Mouse (Mus musculus): ENCODE results near the gene Hmgcl.

Gene Hmgcl

DNA sequence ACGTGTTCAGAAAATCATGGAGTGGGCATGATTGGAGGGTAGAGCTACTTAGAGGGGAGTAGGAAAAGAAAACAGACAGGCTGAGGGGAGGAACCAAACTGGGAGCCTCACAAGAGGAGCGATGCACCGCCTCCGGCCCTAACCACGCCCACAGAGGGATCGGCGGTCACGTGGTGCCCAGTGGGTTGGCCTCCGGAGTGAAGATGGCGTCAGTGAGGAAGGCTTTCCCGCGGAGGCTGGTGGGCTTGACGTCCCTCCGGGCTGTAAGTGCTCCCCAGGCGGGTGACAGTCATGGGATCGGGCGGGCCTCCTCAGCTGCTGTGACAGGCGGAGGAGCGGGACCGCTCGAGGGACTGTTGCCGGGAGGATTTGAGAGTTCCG is at the start of gene Hmgcl:
Gene Hmgcl, plus strand, starts transcription at position 171 of the 381 bp plus-strand sequence.
- peak; percentile 98 for DNase-seq

DNA sequence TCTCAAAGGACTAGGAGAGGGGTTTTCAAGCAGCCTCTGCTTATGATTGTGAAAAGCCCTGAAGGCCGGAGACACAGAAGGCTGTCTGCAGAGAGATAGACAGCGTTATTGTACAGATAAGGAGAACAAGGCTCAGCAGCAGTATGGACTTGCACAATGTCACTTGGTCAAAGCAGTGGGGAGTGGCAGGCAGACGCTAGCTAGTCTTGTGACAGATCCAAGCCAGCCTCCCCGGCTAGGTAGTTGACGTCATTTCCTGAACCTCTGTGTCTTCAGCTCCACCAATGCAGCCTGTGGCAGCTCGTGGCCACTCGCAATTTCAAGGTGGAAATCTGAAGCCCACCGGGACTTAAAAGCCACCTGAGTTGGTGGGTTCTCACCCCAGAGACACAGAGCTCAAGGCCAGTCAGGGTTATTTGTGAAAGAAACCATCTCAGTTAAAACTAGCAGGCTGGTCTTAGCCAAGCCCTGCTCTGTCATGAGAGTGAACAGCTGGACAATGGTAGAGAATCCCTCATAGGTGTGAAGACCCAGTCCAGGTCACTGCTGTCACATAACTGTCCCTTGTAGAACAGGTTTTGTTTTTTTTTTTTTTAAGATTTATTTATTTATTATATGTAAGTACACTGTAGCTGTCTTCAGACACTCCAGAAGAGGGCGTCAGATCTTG is 47.7 kb upstream of the Hmgcl start:
- no peak for DNase-seq

DNA sequence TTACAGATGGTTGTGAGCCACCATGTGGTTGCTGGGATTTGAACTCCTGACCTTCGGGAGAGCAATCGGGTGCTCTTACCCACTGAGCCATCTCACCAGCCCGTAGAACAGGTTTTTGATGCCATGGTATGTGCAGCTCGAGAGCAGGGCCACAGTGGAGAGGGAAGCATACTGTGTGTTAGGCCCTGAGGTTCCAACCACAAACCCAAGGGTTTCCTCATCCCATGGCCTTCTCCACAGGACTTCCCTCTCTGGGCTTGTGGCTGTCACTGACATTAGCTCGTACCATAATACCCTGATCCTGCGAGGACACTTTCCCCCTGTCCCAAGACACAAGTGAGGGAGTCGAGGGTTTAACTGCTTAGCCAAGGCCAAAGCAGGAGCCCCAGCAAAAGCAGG is 47.2 kb upstream of the Hmgcl start:
- no peak for DNase-seq

DNA sequence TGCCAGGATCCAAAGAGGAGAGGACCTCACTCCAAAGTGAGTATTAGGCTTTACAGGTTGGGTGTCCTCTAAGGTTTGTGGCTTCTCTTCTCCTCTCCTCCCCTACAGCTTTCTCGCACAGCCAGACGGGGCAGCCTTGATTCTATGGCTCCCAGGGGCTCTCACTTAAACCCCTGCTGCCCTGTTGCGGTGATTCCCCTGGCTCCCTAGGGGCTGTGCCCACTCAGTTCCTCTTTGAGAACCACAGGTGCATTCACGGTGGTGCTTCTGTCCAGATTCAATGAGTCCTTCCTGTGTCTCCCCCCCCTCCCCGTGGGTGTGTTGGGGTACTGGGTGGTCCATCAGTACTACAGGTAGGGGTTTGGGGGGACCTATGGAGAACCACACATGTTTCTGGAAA is 46.2 kb upstream of the Hmgcl start:
- DNase-seq: no peak

DNA sequence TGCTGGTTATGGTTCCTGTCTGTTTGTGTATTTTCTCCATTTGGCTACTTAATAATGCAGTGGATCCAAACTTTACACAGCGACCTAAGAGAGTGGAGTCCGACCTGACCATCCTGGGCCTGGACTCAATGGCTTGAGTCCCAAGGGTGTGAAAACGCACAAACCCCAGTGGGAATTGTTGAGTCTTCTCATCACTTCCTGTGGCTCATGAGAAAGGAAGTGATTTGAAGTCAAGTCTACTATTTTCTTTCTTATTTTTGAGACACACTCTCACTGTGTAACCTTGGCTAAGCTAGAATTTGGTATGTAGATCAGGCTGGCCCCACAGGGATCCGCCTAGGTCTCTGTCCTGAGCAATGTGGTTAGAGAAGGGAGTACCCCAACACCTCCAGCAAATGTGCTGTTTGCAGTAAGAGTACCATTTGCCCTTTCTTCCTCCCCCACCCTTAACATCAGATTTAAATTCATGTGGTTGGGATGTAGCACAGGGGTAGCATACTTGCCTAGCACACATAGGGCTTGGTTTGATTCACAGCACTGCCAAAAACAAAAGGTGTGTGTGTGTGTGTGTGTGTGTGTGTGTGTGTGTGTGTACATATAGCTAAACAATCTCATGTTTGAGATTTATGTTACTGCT is 43.5 kb upstream of the Hmgcl start:
- no peak for DNase-seq

DNA sequence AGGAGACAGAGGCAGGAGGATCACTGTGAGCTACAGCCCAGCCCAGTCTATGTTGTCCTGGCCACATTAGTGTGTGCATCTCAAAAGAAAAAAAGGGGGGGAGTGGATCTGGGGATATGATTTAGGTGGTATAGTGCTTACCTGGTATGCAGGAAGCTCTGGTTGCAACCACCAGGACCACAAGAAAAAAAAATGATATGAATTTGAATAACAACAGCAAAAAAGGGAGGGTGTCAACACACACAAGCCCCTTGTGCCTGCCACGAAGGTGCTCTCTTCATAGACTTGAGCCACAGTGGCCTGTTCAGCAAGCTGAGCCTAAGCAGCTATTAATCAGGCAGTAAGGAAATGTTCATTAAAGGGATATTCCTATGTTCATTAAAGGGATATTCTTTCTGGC is 41.4 kb upstream of the Hmgcl start:
- no peak for DNase-seq

DNA sequence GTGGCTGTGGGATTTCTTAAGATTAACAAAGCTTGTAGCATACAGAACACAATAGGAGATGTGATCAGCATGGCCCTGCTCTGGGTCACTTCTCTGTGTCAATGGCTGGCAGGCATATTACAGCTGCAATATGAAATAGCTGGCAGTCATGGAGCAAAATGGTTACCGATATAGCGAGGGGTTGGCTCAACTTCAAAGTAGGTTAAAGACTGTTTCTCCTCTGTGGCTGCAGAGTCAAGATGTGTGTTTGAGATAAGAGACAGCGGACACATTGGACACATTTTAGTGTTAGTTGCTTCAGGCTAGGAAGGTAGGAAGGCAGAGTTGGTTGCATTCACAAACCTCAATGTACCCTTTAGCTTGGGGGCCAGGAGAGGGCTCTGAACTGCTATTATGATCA is 39.6 kb upstream of the Hmgcl start:
- DNase-seq: no peak

DNA sequence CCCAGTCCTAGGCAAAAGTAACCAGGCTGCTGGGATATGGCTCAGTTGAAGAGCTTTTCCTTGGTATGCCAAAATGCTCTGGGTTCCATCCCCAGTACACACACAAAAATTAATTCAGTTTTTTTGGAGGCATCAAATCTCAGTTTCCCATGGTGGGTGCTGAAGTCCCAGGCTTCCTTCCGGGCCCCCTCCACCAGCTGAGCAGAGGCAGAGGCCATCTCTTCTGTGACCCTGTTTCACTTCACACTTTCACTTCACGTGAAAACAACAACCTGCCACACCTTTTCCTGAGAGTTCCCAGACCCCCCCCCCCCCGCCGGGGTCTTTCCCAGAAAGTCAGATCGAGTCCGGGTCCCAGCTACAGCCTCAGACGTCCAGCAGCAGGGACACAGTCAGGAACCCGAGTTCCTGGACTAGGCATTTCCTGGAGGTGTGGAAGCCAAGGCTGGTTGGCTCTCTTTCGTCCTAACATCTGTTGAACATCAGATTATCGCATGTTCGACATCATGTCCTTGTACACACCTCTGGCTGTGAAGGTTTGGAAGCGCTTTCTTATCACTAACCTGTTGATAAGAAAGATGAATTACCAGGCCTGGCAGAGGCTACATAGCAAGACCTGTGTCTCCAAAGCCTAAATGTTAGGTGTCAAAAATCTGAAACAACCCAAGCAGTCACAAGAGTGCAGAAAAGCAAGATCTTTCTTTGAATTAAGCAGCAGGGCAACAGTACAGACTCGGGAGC is 36.8 kb upstream of the Hmgcl start:
- no peak for DNase-seq

DNA sequence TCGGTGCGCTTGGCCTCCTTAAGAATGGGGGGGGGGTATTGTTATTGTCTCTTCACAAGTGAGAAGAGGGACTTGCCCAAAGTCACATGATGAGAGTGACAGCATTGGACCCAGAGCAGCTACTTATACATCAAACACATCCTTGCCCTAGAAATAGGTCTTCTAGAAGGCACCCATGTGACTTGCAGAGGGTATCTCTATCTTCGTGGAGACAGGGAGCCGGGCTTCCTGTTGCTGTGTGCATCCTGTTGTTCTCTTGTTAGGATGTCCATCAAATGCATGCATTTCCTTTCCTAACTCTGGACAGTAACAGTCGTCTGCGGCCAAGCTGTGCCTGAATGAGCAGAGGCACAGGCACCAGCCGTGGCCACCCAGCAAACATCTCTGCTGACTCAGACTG is 34.7 kb upstream of the Hmgcl start:
- peak; percentile 52 for DNase-seq

DNA sequence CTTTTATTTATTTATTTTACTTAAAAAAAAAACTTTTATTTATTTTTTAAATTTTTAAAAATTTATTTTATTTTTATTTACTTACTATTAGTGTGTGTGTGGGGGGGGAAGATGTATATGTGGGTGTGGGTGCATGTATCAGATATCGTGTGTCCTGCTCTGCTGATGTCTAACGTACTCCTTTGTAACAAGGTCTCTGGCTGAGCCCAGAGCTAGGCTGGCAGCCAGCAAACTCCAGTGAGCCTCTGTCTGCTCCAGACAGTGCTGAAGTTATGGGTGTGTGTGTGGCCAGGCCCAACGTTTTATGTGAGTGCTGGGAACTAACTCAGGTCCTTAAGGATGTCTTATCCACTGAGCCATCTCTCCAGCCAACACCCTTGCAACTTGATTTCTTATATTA is 34.1 kb upstream of the Hmgcl start:
- peak; percentile 37 for DNase-seq

DNA sequence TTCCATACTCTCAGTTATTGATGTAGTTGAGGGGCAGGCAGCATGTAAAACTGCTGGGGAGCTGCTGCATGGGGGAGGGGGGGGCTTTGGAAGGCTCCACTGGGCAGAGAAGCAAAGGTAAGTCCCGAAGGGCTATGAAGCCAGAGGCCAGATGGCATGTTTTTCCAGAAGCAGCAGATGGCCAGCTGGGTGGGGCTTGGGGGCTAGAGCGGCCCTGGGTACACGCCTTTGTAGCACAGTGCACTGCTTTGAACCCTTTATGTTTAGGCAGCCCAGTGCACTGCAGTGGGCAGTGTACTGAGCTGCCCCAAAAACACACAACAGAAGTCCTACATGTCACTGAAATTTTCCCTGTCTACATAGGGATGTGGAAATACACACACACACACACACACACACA is 33.4 kb upstream of the Hmgcl start:
- no peak for DNase-seq

DNA sequence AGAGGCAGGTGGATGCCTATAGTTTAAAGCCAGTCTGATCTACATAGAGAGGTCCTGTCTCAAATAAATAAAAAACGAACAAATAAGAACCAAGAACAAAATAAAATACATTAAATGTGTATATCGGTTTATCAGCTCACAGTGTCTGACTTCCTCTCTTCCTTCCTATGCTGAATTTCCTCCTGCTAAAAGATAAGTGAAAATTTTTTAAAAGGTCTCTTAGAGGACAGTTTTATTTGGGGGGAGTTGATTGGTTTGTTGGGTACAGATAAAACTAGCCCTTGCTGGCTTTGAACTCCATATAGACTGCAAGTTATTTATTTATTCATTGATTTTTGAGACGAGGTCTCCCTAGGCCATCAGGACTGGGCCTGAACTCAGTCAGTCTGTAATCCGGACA is 32.8 kb upstream of the Hmgcl start:
- DNase-seq: no peak

DNA sequence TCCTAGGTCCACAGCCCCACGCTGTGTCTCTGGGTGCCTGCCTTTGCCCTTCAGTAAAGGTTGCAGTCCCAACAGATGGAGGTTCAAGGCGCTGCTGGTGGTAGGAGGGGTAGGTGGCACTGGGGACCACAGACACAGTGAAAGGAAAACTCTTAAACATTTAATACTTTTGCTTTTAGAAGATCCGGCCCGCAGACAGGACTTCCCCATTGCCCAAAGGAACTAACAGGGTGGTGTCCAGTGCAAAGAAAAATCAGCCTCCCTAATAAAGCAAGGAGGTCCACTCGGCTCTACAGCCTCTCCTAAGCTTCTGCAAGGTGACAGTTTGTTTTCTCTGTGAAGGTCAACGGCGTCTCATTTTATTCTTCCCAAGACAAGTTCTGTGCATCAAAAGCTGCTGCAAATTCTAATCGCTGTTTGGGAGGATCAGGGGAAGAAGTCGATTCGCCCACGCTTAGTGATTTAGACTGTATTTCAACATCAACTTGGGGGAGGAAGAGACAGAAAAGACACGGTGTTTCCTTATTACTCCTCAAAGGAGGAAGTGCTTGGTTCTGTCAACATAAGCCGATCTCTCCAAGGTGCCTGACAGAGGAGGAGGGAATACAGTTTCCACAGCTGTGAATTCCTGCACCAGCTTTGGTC is 27.5 kb upstream of the Hmgcl start:
- no peak for DNase-seq

DNA sequence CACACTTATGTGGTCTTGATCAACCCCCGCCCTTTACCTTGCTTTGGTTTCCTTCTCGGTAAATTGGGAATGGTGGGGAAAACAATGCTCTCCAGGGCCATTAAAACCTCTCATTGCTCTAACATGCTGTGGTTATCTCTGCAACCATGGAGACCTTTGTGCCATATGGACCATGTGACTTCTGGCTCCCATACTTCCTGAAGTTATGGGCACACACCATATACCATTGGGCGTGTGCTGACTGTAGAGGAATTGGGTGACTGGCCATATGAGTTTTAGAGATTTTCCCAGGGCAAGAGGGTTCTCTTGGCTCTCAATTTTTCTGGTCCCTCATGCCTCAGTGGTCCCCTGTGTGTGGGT is 27.0 kb upstream of the Hmgcl start:
- DNase-seq: no peak

DNA sequence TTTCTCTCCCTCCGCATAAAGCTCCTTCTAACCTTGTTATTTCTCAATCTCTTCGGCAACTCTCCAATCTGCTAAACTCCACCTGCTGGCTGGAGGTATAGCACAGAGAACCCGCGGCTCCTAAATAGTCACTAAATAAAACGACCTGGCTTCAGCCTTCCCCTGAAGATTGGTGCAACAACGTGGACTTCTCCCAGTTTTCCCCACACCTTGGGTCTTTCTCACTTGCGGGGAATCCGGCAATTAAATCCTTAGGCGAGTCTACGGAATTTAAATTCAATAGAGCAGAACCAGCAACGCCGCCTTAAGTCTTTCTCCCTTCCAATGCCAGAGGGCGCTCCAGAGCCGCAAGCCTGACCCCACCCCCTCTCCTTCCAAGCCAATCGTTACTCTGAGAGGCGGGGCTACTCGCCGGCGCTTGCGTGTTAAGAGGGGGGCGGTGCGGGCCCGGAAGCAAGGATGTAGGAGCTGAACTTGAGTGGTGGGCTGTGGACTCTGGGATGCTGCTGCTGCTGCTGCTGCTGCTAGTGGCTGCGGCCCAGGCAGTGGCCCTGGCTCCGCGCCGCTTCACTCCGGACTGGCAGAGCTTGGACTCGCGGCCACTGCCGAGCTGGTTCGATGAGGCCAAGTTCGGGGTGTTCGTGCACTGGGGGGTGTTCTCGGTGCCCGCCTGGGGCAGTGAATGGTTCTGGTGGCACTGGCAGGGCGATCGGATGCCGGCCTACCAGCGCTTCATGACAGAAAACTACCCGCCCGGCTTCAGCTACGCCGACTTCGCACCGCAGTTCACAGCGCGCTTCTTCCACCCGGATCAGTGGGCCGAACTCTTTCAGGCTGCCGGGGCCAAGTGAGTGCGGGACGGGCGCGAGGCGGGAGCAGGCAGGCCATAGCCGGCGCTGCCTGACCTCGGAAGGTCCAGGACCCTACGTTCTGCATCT is 25.7 kb upstream of the Hmgcl start, which contains the start of gene Fuca1:
Gene Fuca1, plus strand, starts transcription at position 432 of the 938 bp plus-strand sequence.
- DNase-seq: peak; percentile 98

DNA sequence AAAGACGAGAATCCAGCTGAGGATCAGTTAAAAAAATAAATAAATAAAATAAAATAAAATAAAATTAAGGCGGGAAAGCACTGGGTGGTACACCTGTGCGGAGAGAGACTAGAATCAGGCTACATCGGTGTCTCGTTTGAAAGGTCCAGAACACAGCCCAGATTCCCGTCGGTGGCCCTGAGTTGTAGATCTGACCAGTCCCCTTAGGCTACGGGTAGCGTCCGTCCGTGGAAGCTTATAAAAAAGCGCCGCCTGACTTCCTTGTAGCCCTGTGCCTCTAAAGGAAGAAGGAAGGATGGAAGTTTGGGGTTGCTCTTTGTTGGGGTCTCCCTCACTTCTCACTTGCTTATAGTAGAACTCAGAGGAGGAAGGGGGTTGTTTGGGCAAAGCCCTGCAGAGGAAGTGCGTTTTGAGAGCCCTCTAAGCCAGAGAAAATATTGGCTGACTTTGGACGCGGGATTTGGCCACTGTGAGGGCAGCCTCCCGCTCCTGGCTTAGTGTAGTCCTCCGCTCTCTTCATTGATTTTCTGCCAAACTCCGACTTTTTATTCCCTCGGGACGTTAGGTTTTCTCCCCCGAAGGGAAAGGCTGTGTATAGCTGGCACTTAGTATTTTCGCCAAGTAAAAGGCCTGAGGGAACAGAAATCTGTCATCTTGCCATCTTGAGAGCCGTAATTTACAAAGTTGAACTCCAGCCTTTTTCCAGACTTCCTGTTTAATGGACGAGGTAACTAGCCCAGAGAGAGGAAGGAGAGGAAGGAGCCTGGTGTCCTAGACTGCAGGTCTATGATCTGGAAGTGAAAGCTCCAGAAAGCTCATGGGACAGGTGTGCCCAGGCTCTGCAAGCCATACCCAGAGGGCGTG is 24.8 kb upstream of the Hmgcl start:
- peak; percentile 51 for DNase-seq

DNA sequence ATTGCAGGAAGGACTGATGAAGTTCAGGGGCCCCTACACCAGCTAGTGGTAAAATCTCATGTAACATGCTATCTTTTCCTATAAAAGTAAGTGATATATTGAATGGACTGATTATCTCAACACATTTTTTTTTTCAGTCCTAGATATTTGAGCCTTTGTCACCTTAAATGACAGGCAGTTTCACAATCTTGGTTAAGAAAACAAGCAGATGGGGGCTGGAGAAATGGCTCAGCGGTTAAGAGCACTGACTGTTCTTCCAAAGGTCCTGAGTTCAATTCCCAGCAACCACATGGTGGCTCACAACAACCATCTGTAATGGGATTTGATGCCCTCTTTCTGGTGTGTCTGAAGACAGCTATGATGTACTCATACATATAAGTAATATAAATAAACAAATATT is 24.1 kb upstream of the Hmgcl start:
- no peak for DNase-seq

DNA sequence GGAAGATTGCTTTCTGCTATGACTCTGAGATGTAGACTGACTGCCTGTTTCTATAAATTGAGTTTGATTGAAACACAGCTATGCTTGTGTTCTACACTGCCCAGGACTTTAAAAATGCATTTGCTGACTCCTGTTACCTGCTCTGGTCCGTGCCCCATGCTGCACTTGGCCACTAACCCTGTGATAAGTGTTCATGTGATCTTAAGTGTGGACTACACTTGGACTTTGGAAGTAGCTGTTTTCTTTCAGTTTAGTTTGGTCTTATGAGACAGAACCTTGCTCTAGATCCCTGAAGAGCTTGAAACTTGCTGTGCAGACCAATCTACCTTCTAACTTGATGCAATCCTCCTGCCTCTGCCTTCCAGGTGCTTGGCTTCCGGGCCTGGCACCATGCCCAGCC is 21.8 kb upstream of the Hmgcl start:
- DNase-seq: no peak

DNA sequence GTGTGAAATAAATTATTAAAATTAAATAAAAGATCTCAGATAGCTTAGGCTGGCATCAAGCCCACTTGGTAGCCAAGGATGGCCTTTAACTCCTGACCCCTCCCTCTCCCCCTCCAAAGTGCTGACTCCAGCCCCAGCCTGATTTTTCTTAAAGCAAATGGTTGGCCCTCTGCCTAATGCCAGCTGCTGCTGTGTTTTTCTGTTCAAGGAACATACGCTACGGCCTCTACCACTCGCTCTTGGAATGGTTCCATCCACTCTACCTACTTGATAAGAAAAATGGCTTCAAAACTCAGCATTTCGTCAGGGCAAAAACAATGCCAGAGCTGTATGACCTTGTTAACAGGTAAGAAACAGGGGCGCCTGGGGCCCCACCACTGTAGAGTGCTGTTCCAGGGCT is 20.9 kb upstream of the Hmgcl start:
- peak; percentile 37 for DNase-seq

DNA sequence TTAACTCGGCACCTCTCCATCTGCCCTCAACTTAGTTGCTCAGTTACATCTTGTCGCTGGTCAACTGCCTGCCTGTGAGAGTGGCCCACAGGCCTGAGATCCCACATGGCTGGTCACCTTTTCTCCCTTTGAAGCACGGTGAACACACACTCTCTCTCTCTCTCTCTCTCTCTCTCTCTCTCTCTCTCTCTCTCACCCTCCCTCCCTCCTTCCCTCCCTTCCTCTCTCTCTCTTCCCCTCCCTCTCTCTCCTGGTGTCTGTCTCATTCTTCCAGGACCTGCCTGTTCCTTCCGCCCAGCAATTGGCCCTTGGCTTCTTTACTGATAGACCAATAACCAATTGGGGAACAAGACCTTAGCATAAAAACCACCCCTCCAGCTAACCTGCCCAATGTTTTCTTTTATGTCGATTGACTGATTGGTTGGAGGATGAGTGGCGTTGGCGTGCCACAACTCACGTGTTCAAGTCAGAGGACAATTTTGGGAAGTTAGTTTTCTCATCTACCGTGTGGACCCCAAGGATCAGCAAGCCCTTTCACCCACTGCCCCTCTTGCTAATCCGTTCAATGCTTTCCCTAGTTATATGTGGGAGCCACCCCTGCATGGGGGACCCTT is 19.9 kb upstream of the Hmgcl start:
- DNase-seq: no peak

DNA sequence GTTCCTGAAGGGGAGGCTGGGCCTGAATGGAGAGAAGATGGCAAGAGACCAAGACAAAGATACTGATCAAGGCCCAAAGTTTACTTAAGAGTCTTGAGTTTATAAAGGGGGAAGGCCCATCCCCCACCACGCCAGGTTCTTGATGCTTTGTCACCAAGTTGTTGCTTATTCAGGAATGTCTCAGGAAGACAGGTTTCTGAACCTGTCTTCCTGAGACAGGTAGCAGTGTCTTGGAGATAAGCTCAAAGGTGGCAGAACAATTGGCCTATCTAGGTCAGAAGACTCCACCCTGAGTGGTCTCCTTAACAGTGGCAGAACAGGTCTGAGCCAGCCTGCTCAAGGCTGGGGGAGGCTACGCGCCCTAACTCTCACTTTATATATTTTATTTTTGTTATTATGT is 19.4 kb upstream of the Hmgcl start:
- no peak for DNase-seq

Measured in kidney, postnatal 10 days (tissue).